Mouse (Mus musculus): ENCODE data around the gene Kel.

- TF ChIP-seq CTCF (IDR thresholded peaks at IDR 0.05; ENCODE audit: low read depth, low read length), result no peak
- TF ChIP-seq POLR2A (IDR thresholded peaks at IDR 0.05; ENCODE audit: borderline replicate concordance, low read depth, low read length), result no peak
Observed at GRCm38 (mm10) chr6:41643227-41643626, 60.9 kb downstream of the Kel start.
